Mouse (Mus musculus): Measurements from ENCODE around the gene Cngb1. TPM values are rescaled to one million over a fixed set of nuclear protein-coding genes. Genes with fewer than 3 reads are reported as not detected.
A peak's percentile ranks its signal among the peaks of the same experiment; 100 is the strongest.

The Cngb1 gene
- polyA plus RNA-seq, 1 experiment from 2014 or later: 0.25 TPM

GRCm38 (mm10) chr8:95227151-95227468 is 79.3 kb downstream of the Cngb1 start:
- Histone ChIP-seq H3K27me3 (ENCODE audit: poor library complexity, severe bottlenecking) (no peaks in the 10 kb centered on the region), H3K36me3 (replicated peaks) (no peaks in the 10 kb centered on the region), H3K4me3 (no peak overlapping the region), H3K27ac (no peak overlapping the region), H3K9me3 (no peaks in the 10 kb centered on the region), H3K4me1 (0 out of 2 replicates have a peak, but pooled peaks cover 6% of the 10 kb centered on the region)
- DNase-seq (ENCODE audit: extremely low spot score, low spot score): no peak
- 67% methylated on average over 2 of the region's 2 CpGs for WGBS

DNA sequence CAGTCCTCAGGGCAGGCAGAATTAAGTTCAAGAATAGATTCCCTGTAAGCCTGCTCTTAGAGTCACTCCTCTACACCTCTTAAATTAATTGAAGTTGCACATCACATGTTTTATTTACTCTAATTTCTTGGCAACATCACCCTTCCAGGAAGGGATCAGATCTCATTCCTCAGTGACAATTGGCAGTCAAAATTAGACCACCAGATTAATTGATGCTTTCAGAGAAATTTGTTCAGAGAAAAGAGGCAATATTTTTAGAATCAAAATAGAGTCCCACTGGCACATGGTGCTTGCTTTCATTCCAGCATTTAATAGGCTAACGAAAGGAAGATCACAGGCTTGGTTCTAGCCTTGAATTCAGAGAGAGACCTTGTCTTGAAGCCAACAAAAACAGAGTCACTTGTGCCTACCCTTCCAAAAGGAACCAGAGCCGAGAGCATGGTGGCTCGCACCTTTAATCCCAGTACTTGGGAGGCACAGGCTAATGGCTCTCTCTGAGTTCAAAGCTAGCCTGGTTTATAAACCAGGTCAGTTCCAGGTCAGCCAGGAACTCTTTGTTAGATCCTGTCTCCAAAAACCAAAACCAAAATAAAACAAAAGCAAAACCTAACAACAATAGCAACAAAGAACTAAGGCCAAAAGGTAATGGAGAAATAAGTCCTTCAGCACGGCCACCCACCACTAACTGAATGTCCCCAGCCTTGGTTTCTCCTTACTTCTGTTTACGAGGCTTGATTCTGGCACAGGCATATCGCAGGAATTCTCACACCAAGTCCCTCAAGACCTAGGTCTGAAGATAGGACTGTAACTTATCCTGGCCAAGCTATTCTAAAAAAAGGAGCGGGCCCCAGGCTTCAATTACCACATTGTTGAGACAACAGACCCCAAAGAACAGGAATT is 79.9 kb downstream of the Cngb1 start:
- H3K4me3 ChIP-seq: no peak overlapping the region
- no peaks in the 10 kb centered on the region for H3K27me3 ChIP-seq (ENCODE audit: poor library complexity, severe bottlenecking)
- no peaks in the 10 kb centered on the region for H3K36me3 ChIP-seq (replicated peaks)
- 0 out of 2 replicates have a peak, but pooled peaks cover 6% of the 10 kb centered on the region for H3K4me1 ChIP-seq
- DNase-seq (ENCODE audit: extremely low spot score, low spot score): no peak
- no peaks in the 10 kb centered on the region for H3K9me3 ChIP-seq
- H3K27ac ChIP-seq: no peak overlapping the region
- 67% methylated on average over 7 of the region's 7 CpGs for WGBS

GRCm38 (mm10) chr8:95223969-95224368 is 82.4 kb downstream of the Cngb1 start:
- Histone ChIP-seq H3K4me1 (peaks cover 15% of the 10 kb centered on the region; the same call in 1 of the 2 replicates), H3K4me3 (no peak overlapping the region), H3K27ac (no peak overlapping the region), H3K27me3 (ENCODE audit: poor library complexity, severe bottlenecking) (no peaks in the 10 kb centered on the region), H3K9me3 (no peaks in the 10 kb centered on the region), H3K36me3 (replicated peaks) (no peaks in the 10 kb centered on the region)
- WGBS: 90% methylated on average over 5 of the region's 5 CpGs
- DNase-seq (ENCODE audit: extremely low spot score, low spot score): no peak

DNA sequence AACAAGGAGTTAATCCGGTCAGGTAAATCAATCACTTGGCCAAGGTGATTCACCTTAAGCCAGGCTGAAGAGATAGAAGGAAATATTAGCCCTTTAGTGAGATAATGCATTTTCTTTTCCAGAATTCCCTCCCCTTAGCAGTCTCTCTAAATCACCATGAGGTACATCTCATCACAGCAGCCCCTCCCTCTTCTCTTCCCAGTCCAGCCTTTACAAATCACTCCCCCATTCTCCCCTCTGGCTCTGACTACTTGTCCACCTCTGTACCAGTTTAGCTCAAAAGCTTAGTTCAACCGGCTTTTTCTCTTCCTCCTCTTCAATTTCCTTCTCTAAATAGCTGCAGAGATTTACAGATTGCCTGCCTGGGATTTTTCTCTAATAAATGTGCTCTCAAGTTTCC is 85.3 kb downstream of the Cngb1 start:
- Histone ChIP-seq H3K27ac (no peak overlapping the region), H3K4me1 (peaks cover 8% of the 10 kb centered on the region; the same call in 1 of the 2 replicates), H3K9me3 (no peaks in the 10 kb centered on the region), H3K27me3 (ENCODE audit: poor library complexity, severe bottlenecking) (no peaks in the 10 kb centered on the region), H3K4me3 (no peak overlapping the region), H3K36me3 (replicated peaks) (no peaks in the 10 kb centered on the region)
- DNase-seq (ENCODE audit: extremely low spot score, low spot score): no peak
- 46% methylated on average over 2 of the region's 2 CpGs for WGBS

DNA sequence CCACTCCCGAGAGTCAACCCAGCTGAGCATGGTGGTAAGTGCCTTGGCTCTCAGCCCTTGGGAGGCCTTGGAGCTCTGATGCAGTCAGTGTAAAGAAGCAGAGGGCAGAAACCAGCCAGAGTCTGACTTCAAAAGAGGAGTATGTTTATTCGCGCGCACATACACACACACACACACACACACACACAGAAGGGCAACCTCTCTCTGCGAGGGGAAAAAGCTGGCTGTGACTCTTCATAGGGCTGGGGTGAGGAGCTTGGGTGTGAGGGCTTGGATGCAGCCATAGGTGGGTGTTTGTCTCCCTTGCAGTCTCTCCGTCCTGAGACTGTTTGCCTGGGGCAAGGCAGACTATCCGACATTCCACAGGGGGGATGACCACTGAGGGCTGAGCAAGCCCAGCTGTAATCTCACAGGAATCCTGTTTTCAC is 85.8 kb downstream of the Cngb1 start:
- H3K27ac ChIP-seq: no peak overlapping the region
- no peaks in the 10 kb centered on the region for H3K36me3 ChIP-seq (replicated peaks)
- 59% methylated on average over 7 of the region's 7 CpGs for WGBS
- H3K4me3 ChIP-seq: no peak overlapping the region
- H3K9me3 ChIP-seq: no peaks in the 10 kb centered on the region
- no peaks in the 10 kb centered on the region for H3K27me3 ChIP-seq (ENCODE audit: poor library complexity, severe bottlenecking)
- no peak for DNase-seq (ENCODE audit: extremely low spot score, low spot score)
- peaks cover 8% of the 10 kb centered on the region; the same call in 1 of the 2 replicates for H3K4me1 ChIP-seq

DNA sequence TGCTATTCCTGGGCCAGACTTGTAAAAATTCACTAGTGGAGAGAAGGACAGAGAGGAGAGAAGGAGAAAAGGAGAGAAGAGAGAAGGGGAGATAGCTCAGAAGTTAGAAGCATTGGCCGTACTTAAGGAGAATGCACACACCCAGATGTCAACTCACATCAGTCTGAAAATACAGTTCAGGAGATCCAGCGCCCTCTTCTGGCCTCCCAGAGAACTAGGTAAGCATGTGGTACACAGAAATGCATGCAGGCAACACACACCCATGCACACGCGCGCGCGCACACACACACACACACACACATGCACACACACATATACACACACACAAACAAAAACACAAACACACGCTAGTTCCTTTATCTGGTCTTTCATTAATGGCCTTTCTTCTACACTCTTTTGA is 86.8 kb downstream of the Cngb1 start:
- H3K9me3 ChIP-seq: no peaks in the 10 kb centered on the region
- no peaks in the 10 kb centered on the region for H3K27me3 ChIP-seq (ENCODE audit: poor library complexity, severe bottlenecking)
- no peak overlapping the region for H3K4me3 ChIP-seq
- WGBS: 90% methylated on average over 8 of the region's 8 CpGs
- DNase-seq (ENCODE audit: extremely low spot score, low spot score): no peak
- no peaks in the 10 kb centered on the region for H3K36me3 ChIP-seq (replicated peaks)
- no peak overlapping the region for H3K27ac ChIP-seq
- peaks cover 8% of the 10 kb centered on the region; the same call in 1 of the 2 replicates for H3K4me1 ChIP-seq

DNA sequence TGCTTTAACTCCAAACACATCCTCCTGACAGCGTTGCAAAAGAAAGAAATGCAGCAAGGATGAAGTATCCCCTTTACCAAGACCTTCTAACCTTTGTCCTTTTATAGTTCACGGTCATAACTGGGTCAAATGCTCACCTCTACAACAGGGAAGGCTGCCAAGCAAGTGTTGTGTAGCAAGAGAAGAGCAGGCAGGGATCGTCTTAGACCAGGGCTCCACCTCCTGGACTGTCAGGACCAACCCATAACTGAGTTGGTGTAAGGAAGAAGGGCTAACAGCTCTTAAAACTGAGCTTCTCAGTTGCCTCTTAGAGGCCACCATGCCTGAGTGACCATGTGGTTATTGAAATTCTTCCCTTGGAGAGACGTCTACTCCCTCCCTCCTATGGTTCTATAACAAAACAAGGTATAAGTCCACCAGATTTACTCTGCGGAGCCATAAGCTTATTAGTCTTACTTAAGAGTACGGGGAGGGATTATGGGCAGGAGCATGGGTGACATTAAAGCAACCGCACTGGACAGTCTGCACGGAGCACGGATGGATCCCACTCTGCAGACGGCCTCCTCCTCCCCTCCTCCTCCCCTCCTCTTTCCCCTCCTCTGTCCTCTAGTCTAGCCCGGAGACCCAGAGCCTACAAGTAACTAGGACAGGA is 90.5 kb downstream of the Cngb1 start:
- WGBS: 74% methylated on average over 11 of the region's 11 CpGs
- Histone ChIP-seq H3K27ac (no peak overlapping the region), H3K4me3 (no peak overlapping the region), H3K27me3 (ENCODE audit: poor library complexity, severe bottlenecking) (no peaks in the 10 kb centered on the region), H3K9me3 (no peaks in the 10 kb centered on the region), H3K36me3 (replicated peaks) (no peaks in the 10 kb centered on the region), H3K4me1 (peaks cover 5% of the 10 kb centered on the region; the same call in 1 of the 2 replicates)
- DNase-seq (ENCODE audit: extremely low spot score, low spot score): no peak

DNA sequence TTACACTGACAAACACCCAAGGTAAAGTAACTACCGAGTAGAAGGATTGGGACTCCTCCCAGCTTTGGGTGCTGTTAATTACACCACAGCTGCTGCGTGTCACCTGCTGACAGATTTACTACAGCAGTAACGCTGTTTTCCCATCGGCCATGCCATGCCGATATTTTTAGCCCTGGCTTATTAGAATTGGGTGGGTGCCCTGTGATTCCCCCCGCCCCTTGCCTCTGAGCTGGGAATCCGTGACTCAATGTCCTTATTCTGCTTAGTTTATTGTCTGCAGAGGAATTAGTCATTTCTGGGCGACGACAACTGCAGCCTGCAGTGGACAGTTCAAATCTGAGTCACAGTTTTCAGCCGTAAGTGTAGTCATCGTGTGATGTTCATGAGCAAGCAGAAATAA is 96.5 kb downstream of the Cngb1 start:
- WGBS: 87% methylated on average over 11 of the region's 11 CpGs
- H3K27ac ChIP-seq: no peak overlapping the region
- no peak for DNase-seq (ENCODE audit: extremely low spot score, low spot score)
- H3K4me3 ChIP-seq: no peak overlapping the region
- H3K27me3 ChIP-seq (ENCODE audit: poor library complexity, severe bottlenecking): no peaks in the 10 kb centered on the region
- H3K36me3 ChIP-seq (replicated peaks): no peaks in the 10 kb centered on the region
- no peaks in the 10 kb centered on the region for H3K9me3 ChIP-seq
- H3K4me1 ChIP-seq: peaks cover 8% of the 10 kb centered on the region

- no peak overlapping the region for H3K27ac ChIP-seq
- WGBS: 51% methylated on average over 8 of the region's 8 CpGs
Measured at GRCm38 (mm10) chr8:95205946-95206345, 100.4 kb downstream of the Cngb1 start.

GRCm38 (mm10) chr8:95204039-95204380 is 102.4 kb downstream of the Cngb1 start:
- no peak overlapping the region for H3K27ac ChIP-seq
- H3K4me1 ChIP-seq: peaks cover 13% of the 10 kb centered on the region
- no peaks in the 10 kb centered on the region for H3K36me3 ChIP-seq (replicated peaks)
- H3K9me3 ChIP-seq: no peaks in the 10 kb centered on the region
- 19% methylated on average over 10 of the region's 10 CpGs for WGBS
- H3K4me3 ChIP-seq: no peak overlapping the region
- no peaks in the 10 kb centered on the region for H3K27me3 ChIP-seq (ENCODE audit: poor library complexity, severe bottlenecking)
- peak; percentile 76 for DNase-seq (ENCODE audit: extremely low spot score, low spot score)

More at GRCm38 (mm10) chr8:95205946-95206345, 100.4 kb downstream of the Cngb1 start:
- H3K9me3 ChIP-seq: no peaks in the 10 kb centered on the region
- no peaks in the 10 kb centered on the region for H3K36me3 ChIP-seq (replicated peaks)
- peaks cover 13% of the 10 kb centered on the region for H3K4me1 ChIP-seq
- no peak overlapping the region for H3K4me3 ChIP-seq
- no peaks in the 10 kb centered on the region for H3K27me3 ChIP-seq (ENCODE audit: poor library complexity, severe bottlenecking)
- DNase-seq (ENCODE audit: extremely low spot score, low spot score): no peak

DNA sequence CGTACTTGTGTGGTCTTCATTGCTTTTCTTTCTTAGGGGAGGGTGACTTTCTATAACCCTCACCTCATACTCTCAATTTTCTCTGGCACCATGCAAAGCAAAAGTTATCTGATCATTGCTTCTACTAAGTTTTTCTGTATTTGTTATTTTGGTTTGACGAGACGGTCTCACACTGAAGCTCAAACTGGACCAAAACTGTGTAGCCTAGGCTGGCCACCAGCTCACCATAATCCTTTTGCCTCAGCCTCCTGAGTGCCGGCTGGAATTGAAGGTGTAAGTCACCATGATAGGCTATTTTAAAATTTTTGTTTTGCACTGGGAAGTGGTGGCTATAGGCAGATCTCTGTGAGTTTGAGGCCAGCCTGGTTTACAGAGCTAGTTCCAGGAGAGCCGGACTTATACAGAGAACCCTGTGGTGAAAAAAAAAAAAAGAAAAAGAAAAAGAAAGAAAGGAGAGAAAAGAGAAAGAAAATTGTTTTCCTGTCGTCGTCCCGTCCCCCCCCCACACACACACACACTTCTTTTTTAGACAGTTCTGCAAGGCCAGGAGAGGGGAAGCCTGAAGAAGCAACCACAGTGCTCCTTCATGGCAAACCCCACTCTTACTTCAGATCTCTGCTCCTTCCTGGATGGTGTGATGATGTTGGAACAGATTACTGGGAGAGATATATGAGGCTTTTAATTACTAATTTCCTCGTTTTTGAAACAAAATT is 102.9 kb downstream of the Cngb1 start:
- H3K27ac ChIP-seq: no peak overlapping the region
- H3K4me1 ChIP-seq: peaks cover 13% of the 10 kb centered on the region
- 55% methylated on average over 9 of the region's 9 CpGs for WGBS
- no peaks in the 10 kb centered on the region for H3K27me3 ChIP-seq (ENCODE audit: poor library complexity, severe bottlenecking)
- no peak for DNase-seq (ENCODE audit: extremely low spot score, low spot score)
- no peak overlapping the region for H3K4me3 ChIP-seq
- no peaks in the 10 kb centered on the region for H3K9me3 ChIP-seq
- no peaks in the 10 kb centered on the region for H3K36me3 ChIP-seq (replicated peaks)

GRCm38 (mm10) chr8:95202649-95203275 is 103.6 kb downstream of the Cngb1 start, which contains the start of gene Kifc3:
Gene Kifc3 (minus strand): TSS chr8:95202812.
- H3K36me3 ChIP-seq (replicated peaks): no peaks in the 10 kb centered on the region
- no peak within 1 kb of the TSS for H3K4me3 ChIP-seq
- H3K27ac ChIP-seq: no peak within 1 kb of the TSS
- DNase-seq (ENCODE audit: extremely low spot score, low spot score): no peak
- H3K9me3 ChIP-seq: no peaks in the 10 kb centered on the region
- H3K4me1 ChIP-seq: peaks cover 13% of the 10 kb centered on the region
- no peaks in the 10 kb centered on the region for H3K27me3 ChIP-seq (ENCODE audit: poor library complexity, severe bottlenecking)
- 68% methylated on average over 14 of the region's 14 CpGs for WGBS

Measured in forebrain, embryonic 10.5 days (tissue).